Mouse (Mus musculus): Measurements from ENCODE around the gene 9830107B12Rik. TPM values are rescaled to one million over a fixed set of nuclear protein-coding genes. Genes with fewer than 3 reads are reported as not detected.

9830107B12Rik gene
- 0.32 TPM for polyA plus RNA-seq (2015; fragmentation: Illumina TruSeq; extraction: RNeasy Lipid Tissue Mini Kit (QIAGEN cat#74804); ENCODE audit: insufficient read depth, low replicate concordance)

GRCm38 (mm10) chr17:48146120-48146519, at the start of gene 9830107B12Rik:
Gene 9830107B12Rik, minus strand, starts transcription at chr17:48146268.

GRCm38 (mm10) chr17:48167103-48167502, 21.0 kb upstream of the 9830107B12Rik start, which contains the start of gene A530064D06Rik:
Gene A530064D06Rik, minus strand, starts transcription at chr17:48167275.

GRCm38 (mm10) chr17:48089019-48089418, 57.0 kb downstream of the 9830107B12Rik start, which contains the start of gene 1700067P10Rik:
Gene 1700067P10Rik, plus strand, starts transcription at chr17:48089319.

Other genes starting within 250 kb of the 9830107B12Rik start
- gene Foxp4, start 221.6 kb downstream of the 9830107B12Rik start, polyA plus RNA-seq (2015; fragmentation: Illumina TruSeq; extraction: RNeasy Lipid Tissue Mini Kit (QIAGEN cat#74804); ENCODE audit: insufficient read depth, low replicate concordance): 8.1 TPM
- not detected for gene 1700122O11Rik, start 108.0 kb downstream of the 9830107B12Rik start, polyA plus RNA-seq (2015; fragmentation: Illumina TruSeq; extraction: RNeasy Lipid Tissue Mini Kit (QIAGEN cat#74804); ENCODE audit: insufficient read depth, low replicate concordance)
- not detected for gene 1700067P10Rik, start 56.9 kb downstream of the 9830107B12Rik start, polyA plus RNA-seq (2015; fragmentation: Illumina TruSeq; extraction: RNeasy Lipid Tissue Mini Kit (QIAGEN cat#74804); ENCODE audit: insufficient read depth, low replicate concordance)
- 4.2 TPM for gene A530064D06Rik, start 21.0 kb upstream of the 9830107B12Rik start, polyA plus RNA-seq (2015; fragmentation: Illumina TruSeq; extraction: RNeasy Lipid Tissue Mini Kit (QIAGEN cat#74804); ENCODE audit: insufficient read depth, low replicate concordance)
- gene Trem1, start 86.5 kb upstream of the 9830107B12Rik start, polyA plus RNA-seq (2015; fragmentation: Illumina TruSeq; extraction: RNeasy Lipid Tissue Mini Kit (QIAGEN cat#74804); ENCODE audit: insufficient read depth, low replicate concordance): 3.4 TPM
- 3.7 TPM for gene Trem3, start 101.5 kb upstream of the 9830107B12Rik start, polyA plus RNA-seq (2015; fragmentation: Illumina TruSeq; extraction: RNeasy Lipid Tissue Mini Kit (QIAGEN cat#74804); ENCODE audit: insufficient read depth, low replicate concordance)
- 80.5 TPM for gene Treml4, start 118.0 kb upstream of the 9830107B12Rik start, polyA plus RNA-seq (2015; fragmentation: Illumina TruSeq; extraction: RNeasy Lipid Tissue Mini Kit (QIAGEN cat#74804); ENCODE audit: insufficient read depth, low replicate concordance)
- 78.2 TPM for gene Treml2, start 153.2 kb upstream of the 9830107B12Rik start, polyA plus RNA-seq (2015; fragmentation: Illumina TruSeq; extraction: RNeasy Lipid Tissue Mini Kit (QIAGEN cat#74804); ENCODE audit: insufficient read depth, low replicate concordance)
- gene B430306N03Rik, start 169.9 kb upstream of the 9830107B12Rik start, polyA plus RNA-seq (2015; fragmentation: Illumina TruSeq; extraction: RNeasy Lipid Tissue Mini Kit (QIAGEN cat#74804); ENCODE audit: insufficient read depth, low replicate concordance): 14.7 TPM
- 0.29 TPM for gene Trem2, start 200.1 kb upstream of the 9830107B12Rik start, polyA plus RNA-seq (2015; fragmentation: Illumina TruSeq; extraction: RNeasy Lipid Tissue Mini Kit (QIAGEN cat#74804); ENCODE audit: insufficient read depth, low replicate concordance)
- gene Treml1, start 213.6 kb upstream of the 9830107B12Rik start, polyA plus RNA-seq (2015; fragmentation: Illumina TruSeq; extraction: RNeasy Lipid Tissue Mini Kit (QIAGEN cat#74804); ENCODE audit: insufficient read depth, low replicate concordance): 4.1 TPM

Data from spleen, adult 10 weeks (tissue).